In the genomic region with DNA sequence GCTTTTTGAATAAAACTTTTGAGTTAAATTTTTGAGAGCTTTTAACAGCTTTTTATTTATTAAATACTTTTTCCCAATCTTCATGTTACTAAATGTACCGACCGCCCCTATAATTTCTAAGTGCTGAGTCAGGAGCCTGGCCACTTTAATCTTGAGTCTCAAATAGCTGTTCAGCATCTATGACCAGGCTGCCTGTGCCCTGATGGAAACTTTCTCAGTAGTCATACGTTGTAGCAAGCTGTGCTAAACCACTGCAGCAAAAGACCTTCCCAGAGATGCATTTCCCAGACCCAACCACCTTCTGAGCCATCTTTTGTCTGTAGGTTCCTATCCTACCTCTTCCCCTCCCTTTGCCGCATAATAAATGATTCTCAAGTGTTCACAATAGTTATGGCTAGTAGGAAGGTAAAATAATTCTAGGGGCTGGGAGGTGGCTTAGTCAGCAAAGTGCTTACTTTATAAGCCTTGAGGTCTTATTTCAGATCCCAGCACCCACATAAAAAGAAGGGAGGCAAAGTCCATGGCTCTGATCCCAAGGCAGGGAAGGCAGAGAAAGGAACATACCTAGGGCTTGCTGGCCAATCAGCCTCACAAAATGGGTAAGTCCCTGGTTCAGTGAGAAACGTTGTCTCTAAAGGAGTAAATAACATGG, we compare ENCODE assay signal across 24 mouse cellular contexts.
"Had no signal": no experiment of that assay in that cellular context is flagged by ENCODE, and none has a peak within 500 bp of the region (broad histone marks: within the 10 kb centered on the region; RNA-seq: fewer than 3 reads in every experiment).

No protein-coding gene starts in this region.

- DNase-seq: kidney, postnatal 14 days; layer of hippocampus, postnatal 36 days; liver; lung, adult 18-20 months; lung, postnatal 10 days; lung, postnatal 36 days; retina, postnatal 1 day; right cerebral cortex, postnatal 25 days; spleen, adult 18-20 months; thymus, adult 18-20 months; thymus, postnatal 36 days had no signal

- H3K9ac ChIP-seq: liver, embryonic 12.5 days; liver, embryonic 15.5 days; lung, embryonic 15.5 days; midbrain, embryonic 13.5 days; neural tube, embryonic 13.5 days; stomach, embryonic 15.5 days had no signal

- H3K9me3 ChIP-seq: liver, embryonic 12.5 days; liver, embryonic 15.5 days; lung, embryonic 15.5 days; midbrain, embryonic 10.5 days; midbrain, embryonic 13.5 days; neural tube, embryonic 13.5 days; stomach, embryonic 15.5 days had no signal

- ATAC-seq: intestine, postnatal 0 days; liver, embryonic 12.5 days; midbrain, embryonic 13.5 days; midbrain, embryonic 16.5 days had no signal

- H3K36me3 ChIP-seq: liver, embryonic 12.5 days; liver, embryonic 15.5 days; lung, embryonic 15.5 days; midbrain, embryonic 10.5 days; midbrain, embryonic 13.5 days; neural tube, embryonic 13.5 days; stomach, embryonic 15.5 days had no signal

- H3K27me3 ChIP-seq: liver, embryonic 12.5 days; liver, embryonic 15.5 days; lung, embryonic 15.5 days; megakaryocyte, embryonic 14.5 days; midbrain, embryonic 13.5 days; neural tube, embryonic 13.5 days; stomach, embryonic 15.5 days had no signal

- H3K27ac ChIP-seq: layer of hippocampus, adult 2 months; left cerebral cortex, adult 2 months; liver, embryonic 12.5 days; liver, embryonic 15.5 days; lung, embryonic 15.5 days; midbrain, embryonic 10.5 days; midbrain, embryonic 13.5 days; neural tube, embryonic 13.5 days; stomach, embryonic 15.5 days had no signal

- H3K4me2 ChIP-seq: liver, embryonic 12.5 days; liver, embryonic 15.5 days; lung, embryonic 15.5 days; midbrain, embryonic 13.5 days; neural tube, embryonic 13.5 days; stomach, embryonic 15.5 days had no signal

- H3K4me3 ChIP-seq: layer of hippocampus, adult 2 months; left cerebral cortex, adult 2 months; liver, embryonic 12.5 days; liver, embryonic 15.5 days; lung, embryonic 15.5 days; megakaryocyte, embryonic 14.5 days; midbrain, embryonic 10.5 days; midbrain, embryonic 13.5 days; myocyte; neural tube, embryonic 13.5 days; stomach, embryonic 15.5 days had no signal

- H3K4me1 ChIP-seq: liver, embryonic 12.5 days; liver, embryonic 15.5 days; lung, embryonic 15.5 days; megakaryocyte, embryonic 14.5 days; midbrain, embryonic 10.5 days; midbrain, embryonic 13.5 days; neural tube, embryonic 13.5 days; stomach, embryonic 15.5 days had no signal
